Mouse (Mus musculus) cerebellum, adult 11-12 months (tissue): ENCODE data around the gene Slc38a5.
"Not testable (repeated sequence)": the region's sequence is repeated elsewhere in the genome, so short reads cannot be mapped to it uniquely, and the experiment has no call there.

Experiments
- DNase-seq: peaks from one replicate; pipeline ENCODE4 v3.0.0; 2022

Gene Slc38a5

GRCm38 (mm10) chrX:8314905-8315304 lies 44.0 kb downstream of the Slc38a5 start:
- not testable (repeated sequence) for DNase-seq

- DNase-seq = no peak
Measured at GRCm38 (mm10) chrX:8327124-8327523, 56.2 kb downstream of the Slc38a5 start, which contains the start of gene Ssxb10. Gene Ssxb10 (plus strand): TSS chrX:8327424.
